Mouse (Mus musculus): ENCODE measurements around the gene Ambra1.

GRCm38 (mm10) chr2:91871225-91871624 is 141.3 kb downstream of the Ambra1 start:
- TF ChIP-seq CEBPB (IDR thresholded peaks at IDR 0.05; ENCODE audit: low read depth), result no peak
- TF ChIP-seq CTCF (IDR thresholded peaks at IDR 0.05; ENCODE audit: control insufficient read depth, insufficient read depth, insufficient read length), result no peak
- TF ChIP-seq USF1 (IDR thresholded peaks at IDR 0.05; ENCODE audit: low read depth), result no peak
- no peak for TF ChIP-seq MYOG (IDR thresholded peaks at IDR 0.05; ENCODE audit: control insufficient read depth, extremely low read depth, insufficient read length)
- TF ChIP-seq MAX (IDR thresholded peaks at IDR 0.05), result no peak

Data from C2C12 (cell line).